Mouse (Mus musculus) heart, adult 9 months (tissue): ENCODE data around the gene Mpv17.
A peak's percentile ranks its signal among the peaks of the same experiment; 100 is the strongest.

Source experiments
- DNase-seq, 2 experiments: peaks; one replicate each; pipeline ENCODE4 v3.0.0; 2022; ENCODE audit warnings: low spot score in 2 of 2

Gene Mpv17

DNA sequence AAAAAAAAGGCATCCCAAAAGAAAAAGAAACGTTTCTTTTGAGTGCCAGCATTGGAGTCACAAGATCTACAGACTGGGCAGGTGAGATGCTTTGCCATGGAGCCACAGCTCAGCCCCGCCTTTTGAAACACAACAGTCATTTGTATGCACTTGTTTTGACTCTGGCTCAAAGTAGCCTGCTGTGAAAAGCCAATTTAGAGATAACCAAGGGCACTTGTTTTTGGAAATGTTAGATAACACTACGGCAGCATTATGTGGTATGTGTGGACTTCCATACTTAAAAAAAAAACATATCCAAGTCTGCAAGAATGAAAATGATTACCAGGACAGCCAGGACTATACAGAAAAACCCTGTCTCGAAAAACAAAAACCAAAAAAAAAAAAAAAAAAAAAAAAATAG, 29.6 kb upstream of the Mpv17 start:
- DNase-seq = no peak

DNA sequence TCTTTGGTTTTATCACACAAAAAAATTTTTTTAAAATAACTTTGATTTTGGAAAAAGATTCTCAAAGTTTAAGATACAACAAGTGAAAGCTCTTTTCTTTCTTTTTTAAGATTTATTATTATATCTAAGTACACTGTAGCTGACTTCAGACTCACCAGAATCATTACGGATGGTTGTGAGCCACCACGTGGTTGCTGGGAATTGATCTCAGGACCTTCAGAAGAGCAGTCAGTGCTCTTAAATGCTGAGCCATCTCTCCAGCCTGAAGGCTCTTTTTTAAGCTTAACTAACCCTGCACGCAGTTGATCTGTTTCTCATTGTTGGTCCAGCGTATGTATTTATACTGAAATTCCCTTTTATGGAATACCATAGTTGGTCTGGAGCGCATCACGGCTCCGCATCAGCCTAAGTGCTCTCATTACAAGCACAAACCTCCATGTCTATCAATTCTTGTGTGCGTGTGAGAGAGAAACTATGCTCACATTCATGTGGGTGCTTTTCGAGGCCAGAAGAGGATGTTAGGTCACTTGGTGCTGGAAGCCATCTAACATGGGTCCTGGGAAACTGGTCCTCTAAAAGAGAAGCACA, 27.2 kb upstream of the Mpv17 start:
- no peak for DNase-seq

DNA sequence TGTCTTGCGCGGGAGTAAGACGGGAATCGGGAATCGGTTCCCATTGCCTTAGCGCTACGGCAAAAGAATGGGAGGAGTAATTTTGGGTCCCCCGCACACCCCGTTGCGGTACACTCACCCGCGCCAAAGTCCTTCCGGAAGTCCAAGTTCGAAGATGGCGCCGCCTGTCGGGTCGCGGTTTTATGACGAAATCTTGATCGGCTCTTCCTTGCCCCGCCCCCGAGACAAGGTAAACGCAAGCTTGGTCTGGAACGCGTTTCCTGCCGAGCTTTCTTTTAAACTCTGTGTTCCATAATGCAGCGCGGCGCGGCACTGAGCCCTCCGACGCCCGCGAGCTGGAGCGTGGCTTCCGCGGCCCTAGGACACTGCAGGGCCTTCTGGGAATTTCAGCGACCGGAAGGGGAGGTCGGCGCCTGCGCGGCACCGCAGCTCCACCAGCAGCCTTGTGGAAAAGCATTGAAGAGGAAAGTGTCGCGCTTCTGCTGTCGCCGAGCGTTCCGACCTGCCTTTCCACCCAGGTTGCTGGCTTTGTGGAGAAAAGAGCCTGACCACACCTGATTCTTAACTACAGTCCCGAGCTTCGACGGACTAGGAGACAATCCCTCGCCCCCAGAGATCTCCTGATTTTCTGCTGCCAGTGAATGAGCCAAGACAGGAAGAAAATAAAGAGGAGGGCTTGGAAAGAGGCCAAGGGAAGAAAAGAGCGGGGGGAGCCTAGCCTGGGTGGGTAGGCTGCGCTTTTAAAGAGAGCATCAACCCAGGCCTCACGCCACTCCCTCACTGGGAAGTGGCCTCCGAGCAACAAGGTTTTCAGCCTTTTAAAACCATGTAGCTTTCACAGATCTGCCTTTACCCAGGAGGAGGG, 25.9 kb upstream of the Mpv17 start, which contains the start of the genes Gm29609 and Gtf3c2:
TSS of gene Gm29609 (minus strand) at position 146 of the 865 bp plus-strand sequence.
TSS of gene Gtf3c2 (minus strand) at position 379 of the 865 bp plus-strand sequence.
- peak; percentile 95 to 96 for DNase-seq

DNA sequence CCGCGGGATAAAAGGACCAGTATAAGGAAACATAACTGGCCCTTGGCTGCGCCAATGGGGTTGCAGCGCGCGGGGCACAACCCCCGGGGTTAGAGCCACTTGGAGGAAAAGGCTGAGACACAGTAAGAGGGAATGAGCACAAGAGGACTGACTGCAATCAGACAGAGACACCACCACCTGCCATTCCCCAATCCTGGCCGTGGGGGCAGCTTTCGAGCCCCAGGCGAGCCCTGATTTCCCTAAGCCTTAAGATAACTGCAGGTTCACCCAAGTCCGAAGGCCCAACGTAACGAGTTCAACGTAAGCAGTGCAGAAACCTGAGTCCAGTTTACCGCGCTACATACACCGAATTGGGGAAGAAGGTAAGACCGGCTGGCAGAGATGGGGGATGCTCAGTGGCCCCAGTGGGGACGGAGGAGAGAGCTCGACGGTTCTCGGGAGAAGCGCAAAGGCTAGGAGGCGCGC, 25.3 kb upstream of the Mpv17 start:
- DNase-seq = no peak

DNA sequence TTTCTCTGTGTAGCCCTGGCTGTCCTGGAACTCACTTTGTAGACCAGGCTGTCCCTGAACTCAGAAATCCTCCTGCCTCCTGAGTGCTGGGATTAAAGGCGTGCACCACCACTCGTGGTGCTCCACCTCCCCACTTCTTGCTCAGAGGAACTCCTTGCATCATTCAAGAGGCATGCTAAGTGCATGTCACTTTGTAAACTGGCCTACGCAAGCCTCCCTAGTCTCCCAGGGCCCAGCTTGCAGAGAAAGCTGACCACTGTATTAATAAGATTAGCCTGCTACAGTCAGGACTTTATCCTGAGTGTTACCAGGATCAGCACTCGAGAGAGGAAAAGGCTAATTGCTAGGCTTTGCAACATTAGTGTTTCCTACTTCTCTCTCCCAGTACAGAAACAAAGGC, 14.6 kb upstream of the Mpv17 start:
- no peak for DNase-seq

DNA sequence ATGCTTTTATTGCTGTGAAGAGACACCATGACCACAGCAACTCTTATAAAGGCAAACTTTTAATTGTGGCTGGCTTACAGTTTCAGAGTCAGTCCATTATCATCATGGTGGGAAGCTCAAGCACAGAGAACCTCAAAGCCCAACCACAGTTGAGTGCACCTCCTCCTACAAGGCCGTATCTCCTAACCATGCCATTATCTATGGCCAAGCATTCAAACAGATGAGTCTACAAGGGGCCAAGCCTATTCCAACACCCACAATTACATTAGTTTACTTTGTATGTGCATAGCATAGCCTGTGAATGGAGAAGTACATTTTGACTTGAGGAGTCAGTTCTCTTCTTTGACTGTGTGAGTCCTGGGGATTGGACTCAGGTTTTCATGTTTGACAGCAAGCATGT, 10.8 kb upstream of the Mpv17 start:
- DNase-seq = no peak

DNA sequence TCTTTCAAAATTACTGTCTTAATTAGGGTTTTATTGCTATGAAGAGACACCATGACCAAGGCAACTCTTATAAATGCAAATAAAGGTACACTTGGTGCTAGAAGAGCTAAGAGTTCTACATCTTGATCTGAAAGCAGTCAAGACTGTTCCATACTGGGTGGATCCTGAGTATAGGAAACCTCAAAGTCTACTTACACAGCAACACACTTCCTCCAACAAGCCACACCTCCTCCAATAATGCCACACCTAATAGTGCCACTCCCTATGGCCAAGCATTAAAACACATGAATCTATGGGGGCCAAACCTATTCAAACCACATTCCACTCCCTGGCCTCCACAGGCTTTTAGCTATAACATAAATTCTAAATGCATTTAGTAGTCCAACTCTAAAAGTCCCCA, 8.4 kb upstream of the Mpv17 start:
- DNase-seq = no peak

DNA sequence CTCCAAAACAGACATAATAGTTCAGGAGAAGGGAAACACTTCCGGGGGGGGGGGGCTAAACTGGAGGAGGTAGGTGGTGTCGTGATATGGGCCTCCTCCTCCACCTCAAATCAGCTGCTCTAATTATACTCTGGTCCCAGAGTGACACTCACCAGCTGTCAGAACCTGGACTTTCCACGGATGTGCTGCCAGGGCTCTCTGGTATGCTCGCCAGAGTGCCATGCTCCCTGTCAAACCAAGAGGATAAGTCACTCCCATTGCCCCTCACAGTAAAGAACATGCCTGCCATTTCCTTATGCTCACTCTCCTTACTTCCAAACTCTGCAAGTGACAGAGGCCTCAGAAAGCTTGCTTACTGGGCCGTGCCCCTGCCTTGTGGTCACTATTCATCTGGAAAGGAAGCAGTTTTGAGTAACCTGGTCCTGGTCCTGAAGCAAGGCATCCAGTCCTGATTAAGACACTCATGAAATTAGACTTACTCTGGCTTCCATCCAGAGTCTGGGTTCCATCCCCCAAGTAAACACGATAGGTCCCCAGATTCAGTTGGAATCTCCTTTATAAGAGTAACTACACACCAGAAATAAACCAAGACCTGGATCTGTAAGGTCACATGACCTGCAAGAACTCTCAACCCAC, 417 bp downstream of the Mpv17 start:
- peak; percentile 55 for DNase-seq

DNA sequence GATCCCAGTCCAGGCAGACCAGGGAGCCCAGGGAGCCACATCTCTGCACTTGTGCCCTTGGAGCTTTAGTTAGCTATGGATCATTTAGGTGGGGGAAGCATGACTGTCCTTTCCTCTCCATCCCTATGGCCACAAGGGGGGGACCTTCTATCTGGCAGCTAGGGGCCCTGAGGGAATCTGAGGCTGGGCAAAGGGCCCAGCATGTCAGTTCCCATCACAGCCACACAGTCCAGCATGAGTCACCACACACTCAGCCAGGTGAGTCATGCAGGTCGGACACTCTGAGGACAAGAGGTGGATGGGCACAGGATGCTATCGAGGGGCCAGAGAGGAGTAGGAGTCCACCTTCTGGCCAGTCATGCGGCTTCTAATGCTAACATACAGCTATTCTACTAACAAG, 2.3 kb downstream of the Mpv17 start:
- peak; percentile 35 to 63 for DNase-seq

DNA sequence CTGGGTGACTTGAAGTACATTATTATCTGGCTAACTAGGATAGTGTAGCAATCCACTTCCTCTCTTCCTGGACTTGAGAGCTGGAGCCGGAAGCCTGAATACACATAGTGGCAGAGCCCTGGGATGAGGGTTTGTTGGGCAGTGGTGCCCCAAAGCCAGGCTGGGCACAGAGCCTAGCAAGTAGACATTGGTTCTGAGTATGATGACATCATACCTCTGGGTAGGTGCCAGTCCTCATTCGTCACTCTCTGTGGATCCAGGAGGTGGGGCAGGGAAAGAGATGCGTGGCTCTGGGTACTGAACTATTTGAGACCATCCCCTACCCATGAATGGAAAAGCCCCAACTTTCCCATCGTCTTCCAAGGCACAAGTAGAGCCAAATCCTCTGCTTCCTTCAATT, 4.3 kb downstream of the Mpv17 start:
- DNase-seq = no peak

DNA sequence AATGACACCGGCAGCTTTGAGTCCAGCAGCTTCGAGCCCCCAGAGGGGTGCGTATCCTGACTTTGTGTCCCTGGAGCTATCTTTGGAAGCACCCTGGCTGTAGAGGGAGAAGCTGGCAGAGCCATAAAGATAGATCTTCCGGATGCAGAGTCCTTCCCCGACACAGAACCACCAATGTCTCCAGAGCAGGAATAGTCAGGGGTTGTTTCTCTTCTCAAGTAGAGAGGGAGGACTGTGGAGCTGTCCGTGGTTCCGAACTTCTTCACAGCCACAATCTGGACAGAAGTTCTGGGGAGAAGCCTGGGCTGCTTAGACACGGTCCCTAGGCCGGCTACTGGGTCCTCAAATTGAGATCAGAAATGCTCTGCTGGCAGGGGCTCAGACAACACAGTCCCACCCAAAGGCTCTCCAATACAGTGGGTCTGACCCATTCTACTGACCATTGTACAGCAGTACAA, 15.1 kb downstream of the Mpv17 start:
- no peak for DNase-seq

DNA sequence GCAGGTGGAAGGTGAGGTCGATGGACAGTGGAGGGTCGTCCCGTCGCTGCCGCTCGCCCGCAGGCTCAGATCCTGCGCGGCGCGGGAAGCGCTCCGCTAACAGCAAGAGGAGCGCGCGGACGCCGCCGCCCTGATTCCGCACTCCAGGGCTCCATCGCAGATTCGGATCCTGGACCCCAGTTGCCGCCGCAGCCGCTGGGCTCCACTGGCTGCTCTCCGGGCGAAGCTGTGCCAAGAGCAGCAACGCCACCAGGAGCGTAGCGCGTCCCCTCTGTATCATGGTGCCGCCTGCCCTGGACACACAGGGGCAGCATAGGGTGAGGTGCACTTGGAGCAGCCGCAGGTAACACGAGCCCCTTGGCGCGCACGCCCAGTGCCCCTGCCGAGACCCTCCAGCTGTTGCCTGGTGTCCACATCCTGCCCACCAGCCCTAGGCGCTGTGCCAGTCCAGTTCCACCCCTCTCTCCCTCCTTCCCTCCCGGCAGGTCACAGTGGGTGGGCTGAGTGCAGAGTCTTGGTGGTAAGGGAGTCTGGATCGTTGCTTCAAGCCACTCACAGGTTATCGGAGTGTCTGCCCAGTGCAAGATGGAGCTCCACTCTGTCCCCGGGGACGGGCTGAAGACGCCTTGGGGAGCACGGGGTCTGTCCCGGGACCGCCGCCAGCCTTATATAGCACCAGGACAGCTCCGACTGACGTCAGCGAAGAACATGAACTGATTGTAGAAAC, 15.6 kb downstream of the Mpv17 start, which contains the start of gene Ucn:
TSS of gene Ucn (minus strand) at position 589 of the 727 bp plus-strand sequence.
- peak in 1 of 2 experiments; percentile 21 for DNase-seq

DNA sequence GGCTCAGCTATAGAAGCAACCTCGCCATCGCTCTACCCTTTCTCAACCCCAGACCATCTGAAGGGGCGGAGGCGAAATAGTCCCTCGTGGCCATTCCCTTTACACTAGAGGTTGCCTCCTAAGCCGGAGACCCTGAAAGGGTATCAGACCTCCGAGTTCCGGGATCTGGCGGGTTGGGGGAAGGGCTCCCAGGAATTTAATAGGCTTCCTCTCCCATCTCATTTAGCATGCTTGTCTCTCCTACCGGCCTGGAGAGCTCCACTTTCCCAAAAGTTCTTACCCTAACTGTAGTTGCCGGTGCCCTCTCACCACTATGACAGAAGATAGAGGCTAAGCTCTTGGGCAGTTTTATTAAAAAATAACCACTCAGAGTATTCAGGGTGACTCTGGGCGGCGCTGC, 16.4 kb downstream of the Mpv17 start:
- DNase-seq = no peak

DNA sequence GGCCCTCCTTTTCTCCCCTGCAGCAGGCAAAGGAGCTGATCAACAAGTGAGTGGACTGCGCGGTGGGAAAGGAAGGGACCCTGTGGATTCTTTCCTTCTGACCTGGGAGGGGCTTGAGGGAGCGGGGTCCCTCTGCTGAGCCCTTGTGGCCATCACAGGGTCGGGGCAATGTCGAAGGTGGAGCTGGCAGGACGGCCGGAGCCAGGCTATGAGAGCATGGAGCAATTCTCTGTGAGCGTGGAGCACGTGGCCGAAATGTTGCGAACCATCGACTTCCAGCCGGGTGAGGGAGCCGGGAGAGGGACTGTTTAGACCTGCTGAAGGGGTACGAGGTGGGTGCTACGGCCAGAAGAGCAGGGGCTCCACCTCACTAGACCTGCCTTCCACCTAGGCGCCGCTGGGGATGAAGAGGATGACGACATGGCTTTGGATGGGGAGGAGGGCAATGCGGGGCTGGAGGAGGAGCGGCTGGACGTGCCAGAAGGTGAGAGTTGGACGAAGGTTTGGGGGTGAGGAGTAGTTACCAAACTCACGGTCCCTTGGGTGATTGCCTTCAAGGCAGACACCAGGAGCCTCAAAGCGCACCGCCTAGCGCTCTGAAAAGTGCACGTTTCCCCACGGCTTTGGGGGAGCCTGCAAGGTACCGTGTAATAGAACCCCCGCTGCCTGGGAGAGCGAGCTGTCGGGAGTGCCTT, 17.2 kb downstream of the Mpv17 start:
- no peak for DNase-seq

DNA sequence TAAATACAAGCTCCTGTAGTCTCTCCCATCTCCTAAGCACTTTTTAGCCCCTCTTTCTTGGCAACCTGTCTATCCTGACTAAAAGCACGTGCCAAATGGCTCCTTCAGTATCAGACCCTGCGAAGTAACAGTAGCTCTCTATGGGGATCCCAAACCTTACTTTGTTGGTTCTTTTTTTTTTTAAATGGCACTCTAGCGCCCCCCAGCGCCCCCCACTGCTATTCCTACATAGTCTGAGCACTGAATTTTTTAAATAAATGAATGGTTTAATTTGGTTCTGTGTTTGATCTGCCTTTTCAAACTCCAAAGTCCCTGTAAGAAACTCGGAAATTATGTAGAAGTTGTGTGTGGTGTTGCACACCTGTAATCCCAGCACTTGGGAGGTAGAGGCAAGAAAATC, 28.0 kb downstream of the Mpv17 start:
- no peak for DNase-seq

DNA sequence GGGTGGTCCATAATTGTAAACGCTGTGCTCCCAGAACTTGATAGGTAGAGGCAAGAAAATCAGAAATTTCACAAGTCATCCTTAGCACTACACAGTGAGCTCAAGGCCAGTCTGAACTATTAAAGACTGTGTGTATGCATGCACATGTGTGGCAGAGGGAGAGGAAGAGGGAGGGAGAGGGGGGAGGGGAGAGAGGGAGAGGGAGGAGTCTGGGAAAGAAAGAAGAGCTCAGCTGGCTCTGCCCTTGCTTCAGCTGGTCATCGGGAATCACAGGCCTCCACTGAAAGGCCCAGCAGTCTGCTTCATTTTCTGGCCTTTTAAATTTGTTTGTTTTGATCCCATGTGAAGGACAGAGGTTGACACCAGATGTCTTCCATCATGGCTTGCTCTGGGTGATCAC, 30.6 kb downstream of the Mpv17 start:
- DNase-seq = no peak

DNA sequence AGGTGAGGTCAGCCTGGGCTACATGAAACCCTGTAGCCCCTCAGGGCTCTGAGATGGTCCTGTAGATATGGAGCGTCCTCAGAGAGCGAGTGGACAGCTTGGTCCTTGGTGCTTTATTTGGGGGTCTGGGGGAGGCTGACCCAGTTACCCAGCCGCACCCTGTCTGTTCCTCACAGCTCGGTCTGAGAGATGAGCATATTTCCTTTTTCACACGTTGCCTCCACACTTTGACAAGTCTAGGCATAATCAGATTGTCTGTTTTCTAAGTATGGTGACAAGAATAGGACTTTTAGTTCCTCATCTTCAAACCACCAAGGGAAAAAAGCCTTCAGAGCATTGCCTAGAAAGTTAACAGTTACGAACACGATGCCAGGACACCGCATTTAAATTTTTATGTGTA, 32.9 kb downstream of the Mpv17 start:
- DNase-seq = no peak

DNA sequence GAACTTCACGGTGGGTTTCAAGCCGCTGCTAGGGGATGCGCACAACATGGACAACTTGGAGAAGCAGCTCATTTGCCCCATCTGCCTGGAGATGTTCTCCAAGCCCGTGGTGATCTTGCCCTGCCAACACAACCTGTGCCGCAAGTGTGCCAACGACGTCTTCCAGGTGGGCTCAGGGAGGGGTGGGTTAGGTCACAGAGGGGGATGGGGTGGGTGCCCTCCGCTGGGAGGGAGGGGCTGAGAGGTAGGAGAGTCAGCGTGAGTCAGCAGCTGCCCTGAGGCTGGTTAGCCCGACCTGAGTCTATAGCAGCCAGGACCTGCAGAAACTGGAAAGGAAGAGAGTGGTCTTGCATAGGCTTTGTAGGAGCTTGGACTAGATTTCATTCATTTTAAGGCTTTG, 37.1 kb downstream of the Mpv17 start:
- DNase-seq = no peak

DNA sequence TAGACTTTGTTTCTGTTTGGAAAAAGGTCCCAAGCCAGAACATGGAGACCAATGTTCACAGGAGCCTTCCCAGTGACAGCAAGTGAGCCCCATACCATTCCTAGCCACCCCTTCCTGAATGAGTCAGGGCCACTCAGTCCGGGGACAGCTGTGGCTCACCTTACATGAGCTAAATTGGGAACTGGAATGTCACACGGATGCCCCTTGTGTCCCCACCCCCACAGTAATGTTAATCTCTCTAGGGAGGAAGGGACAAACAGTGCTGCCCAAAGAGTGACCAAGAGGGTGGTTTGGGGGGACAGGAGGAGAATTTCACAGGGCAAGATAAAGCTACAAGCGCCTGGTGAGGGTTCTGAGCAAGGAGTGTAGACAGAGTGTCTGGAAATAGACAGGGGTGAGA, 37.7 kb downstream of the Mpv17 start, which contains the start of gene Trim54:
TSS of gene Trim54 (plus strand) at position 359 of the 400 bp plus-strand sequence.
- DNase-seq = peak; percentile 70 to 75

DNA sequence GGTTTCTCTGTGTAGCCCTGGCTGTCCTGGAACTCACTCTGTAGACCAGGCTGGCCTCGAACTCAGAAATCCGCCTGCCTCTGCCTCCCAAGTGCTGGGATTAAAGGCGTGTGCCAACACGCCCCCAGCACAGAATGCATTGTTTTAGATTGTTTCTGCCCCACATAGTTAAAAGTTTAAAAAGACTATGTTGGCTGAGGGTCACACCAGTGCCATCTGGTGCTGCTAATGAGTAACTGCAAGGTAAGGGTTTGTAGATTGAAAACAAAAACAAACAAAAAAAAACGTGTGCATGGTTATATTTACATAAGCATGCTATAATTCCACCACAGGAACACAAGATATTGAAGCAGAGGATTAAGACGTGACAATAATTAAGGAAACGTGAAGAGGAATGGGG, 43.3 kb downstream of the Mpv17 start:
- DNase-seq = no peak

DNA sequence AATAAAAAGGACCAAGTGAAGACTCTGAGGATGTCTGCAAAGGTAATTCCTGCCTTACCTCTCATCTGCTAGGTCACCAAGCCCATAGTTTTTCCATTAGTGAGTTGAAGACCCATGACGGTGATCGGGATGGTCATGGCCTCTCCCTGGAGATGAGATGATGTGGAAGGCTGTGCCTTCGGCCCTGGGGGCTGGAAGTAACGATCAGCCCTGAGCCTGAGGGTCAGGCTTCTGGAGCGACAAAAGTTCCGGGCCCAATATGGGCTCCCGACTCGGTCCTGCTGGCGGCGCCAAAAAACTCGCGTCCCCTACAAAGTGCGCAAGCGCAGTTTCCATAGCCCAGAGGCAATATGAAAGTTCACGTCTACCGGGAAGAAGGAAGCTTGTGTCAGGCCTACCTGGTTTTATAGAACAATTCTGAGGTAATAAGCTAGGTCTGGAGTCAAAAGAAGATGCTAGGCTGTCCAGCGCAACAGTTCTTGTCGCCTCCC, 46.0 kb downstream of the Mpv17 start, which contains the start of gene Slc30a3:
TSS of gene Slc30a3 (minus strand) at position 238 of the 491 bp plus-strand sequence.
- no peak for DNase-seq
